Comparison of ENCODE assay signal across 12 mouse cellular contexts in the genomic region with DNA sequence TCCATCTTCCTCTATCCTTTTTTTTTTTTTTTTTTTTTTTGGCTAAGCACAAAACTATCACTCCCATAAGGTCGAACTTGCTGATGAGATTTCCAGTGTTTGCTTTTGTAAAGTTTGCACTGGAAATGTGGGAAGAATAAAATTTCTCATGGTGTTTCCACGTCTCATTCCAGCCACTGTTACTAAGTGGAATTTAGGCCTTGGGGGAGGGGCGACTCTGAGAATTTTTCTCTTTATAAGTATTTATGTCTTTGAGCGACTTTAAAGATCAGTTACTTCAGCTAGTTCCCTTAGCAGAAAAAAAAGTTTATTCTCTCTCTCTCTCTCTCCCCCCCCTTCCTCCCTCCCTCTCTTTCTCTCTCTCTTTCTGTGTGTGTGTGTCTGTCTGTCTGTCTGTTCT. TPM values are rescaled to one million over a fixed set of nuclear protein-coding genes. Genes with fewer than 3 reads are reported as not detected.
DNase-seq lines count a peak whose midpoint lies in the region; ATAC-seq lines count a peak whose summit lies in the region.
"Had no signal": no experiment of that assay in that cellular context is flagged by ENCODE, and none has a peak within 500 bp of the region (broad histone marks: within the 10 kb centered on the region; RNA-seq: fewer than 3 reads in every experiment).

No protein-coding gene starts in this region.

- H3K4me2 ChIP-seq in heart, embryonic 15.5 days: no peak overlapping the region
- H3K4me2 ChIP-seq in intestine, embryonic 15.5 days (replicated peaks): 0 out of 2 replicates have a peak overlapping the region, but pooled peaks have one; percentile 5
- no peak overlapping the region for H3K4me2 ChIP-seq in midbrain, embryonic 15.5 days
- H3K4me2 ChIP-seq: forebrain, embryonic 13.5 days; midbrain, embryonic 13.5 days had no signal

- peak overlapping the region; percentile 70 for H3K27ac ChIP-seq in heart, embryonic 15.5 days
- peak overlapping the region; percentile 71 for H3K27ac ChIP-seq in intestine, embryonic 15.5 days
- H3K27ac ChIP-seq in midbrain, embryonic 15.5 days: no peak overlapping the region
- H3K27ac ChIP-seq: forebrain, embryonic 13.5 days; midbrain, embryonic 13.5 days had no signal

- H3K9ac ChIP-seq in heart, embryonic 15.5 days: no peak overlapping the region
- no peak overlapping the region for H3K9ac ChIP-seq in intestine, embryonic 15.5 days
- no peak overlapping the region for H3K9ac ChIP-seq in midbrain, embryonic 15.5 days
- H3K9ac ChIP-seq: forebrain, embryonic 13.5 days; midbrain, embryonic 13.5 days had no signal

- 48% methylated on average over 4 of the region's 4 CpGs for WGBS in heart, embryonic 15.5 days
- 38% methylated on average over 4 of the region's 4 CpGs for WGBS in intestine, embryonic 15.5 days
- 74% methylated on average over 4 of the region's 4 CpGs for WGBS in midbrain, embryonic 15.5 days

- no peak for ATAC-seq in heart, embryonic 15.5 days (replicated peaks; ENCODE audit: insufficient number of reproducible peaks, insufficient read depth, low FRiP score, low read depth)
- ATAC-seq in intestine, embryonic 15.5 days: no peak
- no peak for ATAC-seq in midbrain, embryonic 15.5 days (replicated peaks)
- ATAC-seq: forebrain, embryonic 13.5 days; midbrain, embryonic 13.5 days had no signal

- no peak overlapping the region for H3K4me3 ChIP-seq in heart, embryonic 15.5 days
- H3K4me3 ChIP-seq in intestine, embryonic 15.5 days (replicated peaks): no peak overlapping the region
- no peak overlapping the region for H3K4me3 ChIP-seq in midbrain, embryonic 15.5 days
- H3K4me3 ChIP-seq: forebrain, embryonic 13.5 days; midbrain, embryonic 13.5 days had no signal

- intact Hi-C loops in heart, postnatal 36 days (cut with DNase I): no loop called here

- H3K9me3 ChIP-seq in heart, embryonic 15.5 days (replicated peaks): no peaks in the 10 kb centered on the region
- no peaks in the 10 kb centered on the region for H3K9me3 ChIP-seq in intestine, embryonic 15.5 days
- no peaks in the 10 kb centered on the region for H3K9me3 ChIP-seq in midbrain, embryonic 15.5 days
- H3K9me3 ChIP-seq: forebrain, embryonic 13.5 days; midbrain, embryonic 13.5 days had no signal

- no peaks in the 10 kb centered on the region for H3K27me3 ChIP-seq in heart, embryonic 15.5 days
- H3K27me3 ChIP-seq in intestine, embryonic 15.5 days (replicated peaks): no peaks in the 10 kb centered on the region
- no peaks in the 10 kb centered on the region for H3K27me3 ChIP-seq in midbrain, embryonic 15.5 days (replicated peaks)
- H3K27me3 ChIP-seq: forebrain, embryonic 13.5 days; midbrain, embryonic 13.5 days had no signal

- no peaks in the 10 kb centered on the region for H3K36me3 ChIP-seq in heart, embryonic 15.5 days
- no peaks in the 10 kb centered on the region for H3K36me3 ChIP-seq in intestine, embryonic 15.5 days
- no peaks in the 10 kb centered on the region for H3K36me3 ChIP-seq in midbrain, embryonic 15.5 days (replicated peaks)
- H3K36me3 ChIP-seq: midbrain, embryonic 13.5 days had no signal

- no peak for DNase-seq in heart, postnatal 36 days
- peak; percentile 41 for DNase-seq in lung, postnatal 10 days
- no peak for DNase-seq in lung, adult 18-20 months
- DNase-seq in urinary bladder, postnatal 36 days (ENCODE audit: low spot score in 2 of 2): no peak
- no peak for DNase-seq in cerebellum, postnatal 14 days
- DNase-seq: cerebellum, adult 18-20 months; liver had no signal

- peaks cover 77% of the 10 kb centered on the region for H3K4me1 ChIP-seq in heart, embryonic 15.5 days (replicated peaks)
- peaks cover 39% of the 10 kb centered on the region for H3K4me1 ChIP-seq in intestine, embryonic 15.5 days (replicated peaks)
- no peaks in the 10 kb centered on the region for H3K4me1 ChIP-seq in midbrain, embryonic 15.5 days
- H3K4me1 ChIP-seq: forebrain, embryonic 13.5 days had no signal

RNA-seq across cellular contexts. Expression of a gene that starts 8.1 kb away (rescaled TPM):
- 164 TPM in 2 replicates for polyA plus RNA-seq in heart, embryonic 15.5 days (2015; fragmentation: Nextera tagmentation; extraction: Ambion mirVana)
- 10 to 100 TPM; 49.3 to 55.6 TPM for total RNA-seq in heart, postnatal 36 days (2021)
- polyA plus RNA-seq in intestine, embryonic 15.5 days (2015; fragmentation: Nextera tagmentation; extraction: Ambion mirVana): 338 and 366 TPM in 2 replicates
- polyA plus RNA-seq in midbrain, embryonic 15.5 days (2015; fragmentation: Nextera tagmentation; extraction: Ambion mirVana): 64.4 and 65.1 TPM in 2 replicates
